ENCODE assay signal across 28 mouse cellular contexts in genomic region chr7:68189211-68189610, GRCm38 (mm10).
A peak's percentile ranks its signal among the peaks of the same experiment; 100 is the strongest.
DNase-seq lines count a peak whose midpoint lies in the region; ATAC-seq and TF ChIP-seq lines count a peak whose summit lies in the region.
"Had no signal": no experiment of that assay in that cellular context is flagged by ENCODE, and none has a peak within 500 bp of the region (broad histone marks: within the 10 kb centered on the region; RNA-seq: fewer than 3 reads in every experiment).

No protein-coding gene starts in this region.

- peak overlapping the region; percentile 50 for H3K4me2 ChIP-seq in liver, embryonic 15.5 days
- H3K4me2 ChIP-seq in neural tube, embryonic 15.5 days, result no peak overlapping the region
- no peak overlapping the region for H3K4me2 ChIP-seq in forebrain, embryonic 12.5 days
- H3K4me2 ChIP-seq: embryonic facial prominence, embryonic 13.5 days; forebrain, embryonic 13.5 days; heart, embryonic 11.5 days; hindbrain, embryonic 12.5 days; kidney, embryonic 15.5 days; limb, embryonic 12.5 days; midbrain, embryonic 11.5 days; stomach, embryonic 15.5 days had no signal

- H3K27me3 ChIP-seq in liver, embryonic 15.5 days, result no peaks in the 10 kb centered on the region
- no peaks in the 10 kb centered on the region for H3K27me3 ChIP-seq in neural tube, embryonic 15.5 days (replicated peaks)
- H3K27me3 ChIP-seq in forebrain, embryonic 12.5 days, result no peaks in the 10 kb centered on the region
- no peaks in the 10 kb centered on the region for H3K27me3 ChIP-seq in cerebellum, adult 2 months (ENCODE audit: control insufficient read depth, insufficient read depth, low read length)
- H3K27me3 ChIP-seq: embryonic facial prominence, embryonic 13.5 days; forebrain, embryonic 13.5 days; hindbrain, embryonic 12.5 days; kidney, embryonic 15.5 days; limb, embryonic 12.5 days; Patski; stomach, embryonic 15.5 days had no signal

- H3K4me3 ChIP-seq in liver, embryonic 15.5 days (replicated peaks), result no peak overlapping the region
- H3K4me3 ChIP-seq in neural tube, embryonic 15.5 days (replicated peaks), result no peak overlapping the region
- H3K4me3 ChIP-seq in forebrain, embryonic 12.5 days (replicated peaks), result no peak overlapping the region
- H3K4me3 ChIP-seq in cerebellum, adult 2 months (replicated peaks; ENCODE audit: insufficient read depth, low read depth, low read length), result no peak overlapping the region
- H3K4me3 ChIP-seq: embryonic facial prominence, embryonic 13.5 days; erythroblast, embryonic 14.5 days; forebrain, embryonic 13.5 days; hindbrain, embryonic 12.5 days; kidney, embryonic 15.5 days; limb, embryonic 12.5 days; stomach, embryonic 15.5 days had no signal

- ATAC-seq in inflammation-experienced regulatory T-cells, adult 6 months, result peak; percentile 9
- peak; percentile 80 for ATAC-seq in liver, embryonic 15.5 days (ENCODE audit: insufficient read depth)
- ATAC-seq in megakaryocyte-erythroid progenitor cell, adult 5-6 weeks (replicated peaks; ENCODE audit: low FRiP score, low TSS enrichment, poor library complexity, severe bottlenecking), result peak; percentile 91
- no peak for ATAC-seq in neural tube, embryonic 15.5 days (ENCODE audit: low FRiP score)
- no peak for ATAC-seq in forebrain, embryonic 12.5 days (ENCODE audit: low FRiP score)
- ATAC-seq: forebrain, embryonic 13.5 days; Patski had no signal

- TF ChIP-seq CTCF in cerebellum, adult 2 months (IDR thresholded peaks at IDR 0.05; ENCODE audit: borderline replicate concordance, insufficient read depth, low read depth, low read length), result no peak

- DNase-seq in c-Kit-positive CD71-negative TER-119-negative erythroid progenitor cells, embryonic 14.5 days (ENCODE audit: low read depth), result peak; percentile 38
- DNase-seq in cerebellum, adult 2 months, result no peak
- no peak for DNase-seq in urinary bladder, postnatal 10 days (ENCODE audit: low spot score)
- DNase-seq: adrenal gland, adult 8-10 months; cerebellum, postnatal 14 days; embryo, embryonic 11 days; gastrocnemius, postnatal 10 days; heart, adult 11 months; heart, postnatal 10 days; kidney, adult 11 months; kidney, postnatal 36 days; lung, adult 2 months; lung, postnatal 36 days had no signal

- 0 out of 2 replicates have a peak overlapping the region, but pooled peaks have one; percentile 48 for H3K27ac ChIP-seq in liver, embryonic 15.5 days (replicated peaks)
- no peak overlapping the region for H3K27ac ChIP-seq in neural tube, embryonic 15.5 days (replicated peaks)
- no peak overlapping the region for H3K27ac ChIP-seq in forebrain, embryonic 12.5 days
- no peak overlapping the region for H3K27ac ChIP-seq in cerebellum, adult 2 months (ENCODE audit: insufficient read depth, low read length)
- H3K27ac ChIP-seq: embryonic facial prominence, embryonic 13.5 days; forebrain, embryonic 13.5 days; hindbrain, embryonic 12.5 days; kidney, embryonic 15.5 days; limb, embryonic 12.5 days; stomach, embryonic 15.5 days had no signal

- H3K9me3 ChIP-seq in liver, embryonic 15.5 days (replicated peaks), result no peaks in the 10 kb centered on the region
- no peaks in the 10 kb centered on the region for H3K9me3 ChIP-seq in neural tube, embryonic 15.5 days (replicated peaks)
- H3K9me3 ChIP-seq in forebrain, embryonic 12.5 days, result no peaks in the 10 kb centered on the region
- H3K9me3 ChIP-seq: embryonic facial prominence, embryonic 13.5 days; forebrain, embryonic 13.5 days; hindbrain, embryonic 12.5 days; kidney, embryonic 15.5 days; limb, embryonic 12.5 days; stomach, embryonic 15.5 days had no signal

- H3K36me3 ChIP-seq in liver, embryonic 15.5 days (replicated peaks), result peaks cover 48% of the 10 kb centered on the region
- H3K36me3 ChIP-seq in neural tube, embryonic 15.5 days, result peaks cover 70% of the 10 kb centered on the region
- H3K36me3 ChIP-seq in forebrain, embryonic 12.5 days (replicated peaks), result peaks cover 82% of the 10 kb centered on the region

- H3K4me1 ChIP-seq in liver, embryonic 15.5 days (replicated peaks), result peaks cover 25% of the 10 kb centered on the region
- H3K4me1 ChIP-seq in neural tube, embryonic 15.5 days, result no peaks in the 10 kb centered on the region
- H3K4me1 ChIP-seq in forebrain, embryonic 12.5 days, result no peaks in the 10 kb centered on the region
- H3K4me1 ChIP-seq in cerebellum, adult 2 months (ENCODE audit: control insufficient read depth, insufficient read depth, low read length), result peaks cover 6% of the 10 kb centered on the region
- H3K4me1 ChIP-seq: embryonic facial prominence, embryonic 13.5 days; forebrain, embryonic 13.5 days; hindbrain, embryonic 12.5 days; kidney, embryonic 15.5 days; limb, embryonic 12.5 days had no signal

- 6% methylated on average over 6 of the region's 6 CpGs for WGBS in liver, embryonic 15.5 days (ENCODE audit: insufficient replicate concordance)
- WGBS in neural tube, embryonic 15.5 days, result 87% methylated on average over 6 of the region's 6 CpGs
- WGBS in forebrain, embryonic 12.5 days, result 90% methylated on average over 6 of the region's 6 CpGs
- 89% methylated on average over 6 of the region's 6 CpGs for WGBS in cerebellum, adult 2 months

- TF ChIP-seq POLR2A in cerebellum, adult 2 months (IDR thresholded peaks at IDR 0.05; ENCODE audit: borderline replicate concordance, insufficient read depth, low read length), result no peak

- H3K9ac ChIP-seq in liver, embryonic 15.5 days, result no peak overlapping the region
- no peak overlapping the region for H3K9ac ChIP-seq in neural tube, embryonic 15.5 days (replicated peaks)
- no peak overlapping the region for H3K9ac ChIP-seq in forebrain, embryonic 12.5 days
- H3K9ac ChIP-seq: embryonic facial prominence, embryonic 13.5 days; forebrain, embryonic 13.5 days; hindbrain, embryonic 12.5 days; kidney, embryonic 15.5 days; limb, embryonic 12.5 days; stomach, embryonic 15.5 days had no signal

Comparison
In these comparisons a context has a peak if more than half of its experiments do, and no peak if none do; other contexts are left out.
1. ATAC-seq: peak in inflammation-experienced regulatory T-cells, adult 6 months (single experiment), liver, embryonic 15.5 days (single experiment) and megakaryocyte-erythroid progenitor cell, adult 5-6 weeks (single experiment); none in neural tube, embryonic 15.5 days (single experiment) and forebrain, embryonic 12.5 days (single experiment).